Mouse (Mus musculus) kidney, adult 9 months (tissue): Measurements from ENCODE around the gene Cpsf4.
"Not testable (repeated sequence)": the region's sequence is repeated elsewhere in the genome, so short reads cannot be mapped to it uniquely, and the experiment has no call there.

Source experiments
- DNase-seq: peaks from one replicate; pipeline ENCODE4 v3.0.0; 2022

Gene Cpsf4

GRCm38 (mm10) chr5:145229283-145229682 is 62.3 kb downstream of the Cpsf4 start:
- DNase-seq, result not testable (repeated sequence)

GRCm38 (mm10) chr5:145230641-145231040 is 63.6 kb downstream of the Cpsf4 start:
- peak; percentile 50 for DNase-seq

GRCm38 (mm10) chr5:145231367-145231871 is 64.4 kb downstream of the Cpsf4 start, which contains the start of gene Zfp655:
Gene Zfp655, plus strand, starts transcription at chr5:145231715.
- peak; percentile 98 for DNase-seq
